Mouse (Mus musculus): ENCODE data around the gene Plpp1. TPM values are rescaled to one million over a fixed set of nuclear protein-coding genes. Genes with fewer than 3 reads are reported as not detected.

Plpp1 gene
- 61.5 and 66.1 TPM in 2 replicates for polyA plus RNA-seq (2014; fragmentation: Nextera tagmentation; extraction: Ambion mirVana)

DNA sequence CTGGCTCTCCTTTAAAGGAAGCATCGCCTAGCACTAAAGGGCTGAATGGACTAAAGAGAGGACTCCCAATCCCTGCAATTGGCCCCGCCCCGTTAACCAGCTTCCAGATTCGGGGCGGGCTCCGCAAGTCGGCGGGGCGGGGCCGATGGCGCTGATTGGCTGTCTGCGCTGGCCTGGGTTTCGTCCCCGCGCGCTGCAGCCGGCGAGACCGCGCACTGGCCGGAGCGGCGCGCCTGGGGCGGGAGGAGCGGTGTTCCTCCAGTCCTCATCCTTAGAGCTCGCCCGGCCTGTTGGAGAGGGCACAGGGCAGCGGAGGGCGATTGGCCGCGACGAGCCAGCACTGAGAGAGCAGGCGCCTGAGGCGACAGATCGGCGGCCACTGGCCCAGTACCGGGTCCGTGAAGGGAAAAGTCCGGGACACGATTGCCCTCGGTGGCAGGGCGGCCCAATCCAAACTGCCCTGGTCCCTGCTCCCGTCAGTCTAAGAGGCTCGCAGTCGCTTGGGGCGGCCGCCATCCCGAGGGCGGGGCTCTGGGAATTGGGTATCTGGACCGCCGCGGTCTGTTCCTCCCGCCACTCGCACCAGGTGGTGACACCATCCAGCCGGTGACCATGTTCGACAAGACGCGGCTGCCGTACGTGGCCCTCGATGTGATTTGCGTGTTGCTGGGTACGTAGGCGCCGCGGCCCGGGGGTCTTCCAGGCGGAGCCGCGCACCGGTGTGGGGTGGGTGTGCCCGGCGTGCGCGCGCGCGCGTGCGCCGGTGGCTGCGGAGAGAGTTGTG is at the start of gene Plpp1:
TSS of gene Plpp1 (plus strand) at position 196 of the 784 bp plus-strand sequence.
- Histone ChIP-seq H3K9ac (replicated peaks; ENCODE audit: low read depth, low read length) (peak within 1 kb of the TSS; percentile 95), H3K27ac (ENCODE audit: low read depth, low read length) (peak within 1 kb of the TSS; percentile 94), H3K36me3 (ENCODE audit: control insufficient read depth, insufficient read depth, low read length) (peaks cover 5% of the 10 kb centered on the region; the same call in 1 of the 2 replicates), H3K4me3 (ENCODE audit: low read depth, low read length) (peak within 1 kb of the TSS; percentile 82), H3K9me3 (ENCODE audit: control insufficient read depth, low read length) (no peaks in the 10 kb centered on the region), H3K4me2 (ENCODE audit: low read depth, low read length) (peak within 1 kb of the TSS; percentile 89), H3K4me1 (ENCODE audit: control insufficient read depth, insufficient read depth, low read length) (peaks cover 11% of the 10 kb centered on the region; the same call in 1 of the 2 replicates), H3K27me3 (ENCODE audit: control insufficient read depth, insufficient read depth, low read length) (no peaks in the 10 kb centered on the region)
- under 1% methylated on average over 65 of the region's 83 CpGs for WGBS
- ATAC-seq (ENCODE audit: low read depth): peak; percentile 97

DNA sequence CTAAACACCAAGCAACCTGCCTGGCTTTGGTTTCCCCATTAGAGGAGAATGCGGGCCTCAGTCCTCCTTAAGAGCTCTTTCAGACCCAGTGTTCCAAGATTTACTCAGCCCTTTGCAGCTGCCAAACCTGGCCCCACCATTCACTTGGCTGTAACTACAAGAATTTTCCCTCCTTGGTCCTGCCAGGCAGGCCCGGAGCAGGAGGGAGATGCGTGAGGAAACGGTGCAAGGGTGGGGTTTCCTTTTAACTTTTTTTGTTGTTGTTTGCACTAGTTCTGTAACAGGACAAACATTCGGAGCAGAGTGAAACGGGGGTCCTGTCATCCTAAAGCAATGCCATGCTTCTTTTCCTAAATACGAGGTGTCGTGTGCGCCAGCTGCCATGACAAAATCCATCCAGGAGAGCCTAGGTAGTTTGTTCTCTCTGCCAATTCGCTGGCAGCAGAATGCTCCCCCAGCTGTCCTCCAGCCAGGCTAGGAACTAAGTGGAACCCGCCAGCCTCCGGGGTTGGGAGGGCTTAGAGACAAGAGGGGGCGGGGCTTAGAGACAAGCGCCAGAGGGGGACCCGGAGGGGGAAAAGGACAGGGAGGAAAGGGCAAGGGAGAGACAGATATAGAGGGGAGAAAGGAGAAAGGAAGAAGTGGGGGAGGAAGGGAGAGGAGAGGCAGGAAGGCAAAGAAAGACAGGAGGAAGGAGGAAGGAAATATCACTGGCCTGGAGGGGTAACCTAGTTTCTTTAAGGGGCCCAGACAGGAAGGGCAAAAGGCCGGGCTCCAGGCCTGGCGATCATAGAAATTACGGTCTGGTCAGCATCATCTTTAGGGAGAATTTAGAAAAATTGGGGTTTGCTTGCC is 48.9 kb upstream of the Plpp1 start:
- Histone ChIP-seq H3K27me3 (ENCODE audit: control insufficient read depth, insufficient read depth, low read length) (no peaks in the 10 kb centered on the region), H3K9ac (replicated peaks; ENCODE audit: low read depth, low read length) (no peak overlapping the region), H3K9me3 (ENCODE audit: control insufficient read depth, low read length) (no peaks in the 10 kb centered on the region), H3K4me2 (ENCODE audit: low read depth, low read length) (no peak overlapping the region), H3K4me3 (ENCODE audit: low read depth, low read length) (no peak overlapping the region), H3K4me1 (ENCODE audit: control insufficient read depth, insufficient read depth, low read length) (no peaks in the 10 kb centered on the region), H3K27ac (ENCODE audit: low read depth, low read length) (no peak overlapping the region), H3K36me3 (ENCODE audit: control insufficient read depth, insufficient read depth, low read length) (no peaks in the 10 kb centered on the region)
- 0 out of 2 replicates have a peak, but pooled peaks have one; percentile 44 for ATAC-seq (ENCODE audit: low read depth)
- WGBS: 38% methylated on average over 18 of the region's 18 CpGs

GRCm38 (mm10) chr13:112752309-112752975 is 48.1 kb upstream of the Plpp1 start:
- ATAC-seq (ENCODE audit: low read depth): no peak
- WGBS: 74% methylated on average over 11 of the region's 11 CpGs

DNA sequence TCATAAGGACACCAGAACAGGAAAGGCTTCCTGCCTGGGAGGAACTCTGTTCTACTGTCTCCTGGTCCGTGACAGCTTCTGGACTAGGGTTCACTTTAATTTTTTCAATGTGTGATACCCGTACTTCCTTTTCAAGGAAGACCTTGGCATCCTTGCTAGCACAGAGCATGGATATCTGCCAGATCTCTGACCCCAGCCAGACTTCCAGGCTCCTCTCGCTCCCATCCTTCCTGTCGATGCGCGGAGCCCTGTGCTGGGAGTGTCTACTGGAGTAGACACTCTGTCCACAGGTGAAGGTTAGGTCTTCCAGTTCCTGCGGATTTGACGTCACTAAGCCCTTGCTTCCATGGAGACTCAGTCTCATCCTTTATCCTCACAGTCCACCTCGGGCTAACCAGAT is 47.1 kb upstream of the Plpp1 start:
- WGBS: 91% methylated on average over 9 of the region's 9 CpGs

More at GRCm38 (mm10) chr13:112752309-112752975, 48.1 kb upstream of the Plpp1 start:
- H3K4me2 ChIP-seq (ENCODE audit: low read depth, low read length): no peak overlapping the region
- no peaks in the 10 kb centered on the region for H3K27me3 ChIP-seq (ENCODE audit: control insufficient read depth, insufficient read depth, low read length)
- H3K9me3 ChIP-seq (ENCODE audit: control insufficient read depth, low read length): no peaks in the 10 kb centered on the region
- H3K4me1 ChIP-seq (ENCODE audit: control insufficient read depth, insufficient read depth, low read length): no peaks in the 10 kb centered on the region
- H3K27ac ChIP-seq (ENCODE audit: low read depth, low read length): no peak overlapping the region
- H3K4me3 ChIP-seq (ENCODE audit: low read depth, low read length): no peak overlapping the region
- H3K36me3 ChIP-seq (ENCODE audit: control insufficient read depth, insufficient read depth, low read length): no peaks in the 10 kb centered on the region
- H3K9ac ChIP-seq (replicated peaks; ENCODE audit: low read depth, low read length): no peak overlapping the region

GRCm38 (mm10) chr13:112754871-112755270 is 45.7 kb upstream of the Plpp1 start:
- no peak overlapping the region for H3K9ac ChIP-seq (replicated peaks; ENCODE audit: low read depth, low read length)
- 66% methylated on average over 4 of the region's 4 CpGs for WGBS
- no peak for ATAC-seq (ENCODE audit: low read depth)
- no peaks in the 10 kb centered on the region for H3K9me3 ChIP-seq (ENCODE audit: control insufficient read depth, low read length)
- no peaks in the 10 kb centered on the region for H3K27me3 ChIP-seq (ENCODE audit: control insufficient read depth, insufficient read depth, low read length)
- no peaks in the 10 kb centered on the region for H3K4me1 ChIP-seq (ENCODE audit: control insufficient read depth, insufficient read depth, low read length)
- no peak overlapping the region for H3K4me2 ChIP-seq (ENCODE audit: low read depth, low read length)
- no peak overlapping the region for H3K4me3 ChIP-seq (ENCODE audit: low read depth, low read length)
- H3K36me3 ChIP-seq (ENCODE audit: control insufficient read depth, insufficient read depth, low read length): no peaks in the 10 kb centered on the region
- H3K27ac ChIP-seq (ENCODE audit: low read depth, low read length): no peak overlapping the region

More for the DNA sequence above, 47.1 kb upstream of the Plpp1 start:
- no peaks in the 10 kb centered on the region for H3K9me3 ChIP-seq (ENCODE audit: control insufficient read depth, low read length)
- no peaks in the 10 kb centered on the region for H3K27me3 ChIP-seq (ENCODE audit: control insufficient read depth, insufficient read depth, low read length)
- H3K27ac ChIP-seq (ENCODE audit: low read depth, low read length): no peak overlapping the region
- no peak overlapping the region for H3K4me3 ChIP-seq (ENCODE audit: low read depth, low read length)
- no peak overlapping the region for H3K4me2 ChIP-seq (ENCODE audit: low read depth, low read length)
- H3K9ac ChIP-seq (replicated peaks; ENCODE audit: low read depth, low read length): no peak overlapping the region
- no peak for ATAC-seq (ENCODE audit: low read depth)
- H3K4me1 ChIP-seq (ENCODE audit: control insufficient read depth, insufficient read depth, low read length): no peaks in the 10 kb centered on the region
- no peaks in the 10 kb centered on the region for H3K36me3 ChIP-seq (ENCODE audit: control insufficient read depth, insufficient read depth, low read length)

GRCm38 (mm10) chr13:112755507-112756010 is 45.0 kb upstream of the Plpp1 start:
- Histone ChIP-seq H3K4me3 (ENCODE audit: low read depth, low read length) (no peak overlapping the region), H3K9me3 (ENCODE audit: control insufficient read depth, low read length) (no peaks in the 10 kb centered on the region), H3K9ac (replicated peaks; ENCODE audit: low read depth, low read length) (no peak overlapping the region), H3K4me1 (ENCODE audit: control insufficient read depth, insufficient read depth, low read length) (no peaks in the 10 kb centered on the region), H3K27me3 (ENCODE audit: control insufficient read depth, insufficient read depth, low read length) (no peaks in the 10 kb centered on the region), H3K27ac (ENCODE audit: low read depth, low read length) (no peak overlapping the region), H3K4me2 (ENCODE audit: low read depth, low read length) (no peak overlapping the region), H3K36me3 (ENCODE audit: control insufficient read depth, insufficient read depth, low read length) (no peaks in the 10 kb centered on the region)
- no peak for ATAC-seq (ENCODE audit: low read depth)
- WGBS: 60% methylated on average over 11 of the region's 11 CpGs

GRCm38 (mm10) chr13:112757395-112757794 is 43.2 kb upstream of the Plpp1 start:
- no peak overlapping the region for H3K4me3 ChIP-seq (ENCODE audit: low read depth, low read length)
- H3K9ac ChIP-seq (replicated peaks; ENCODE audit: low read depth, low read length): no peak overlapping the region
- H3K4me1 ChIP-seq (ENCODE audit: control insufficient read depth, insufficient read depth, low read length): no peaks in the 10 kb centered on the region
- no peaks in the 10 kb centered on the region for H3K9me3 ChIP-seq (ENCODE audit: control insufficient read depth, low read length)
- H3K36me3 ChIP-seq (ENCODE audit: control insufficient read depth, insufficient read depth, low read length): no peaks in the 10 kb centered on the region
- no peaks in the 10 kb centered on the region for H3K27me3 ChIP-seq (ENCODE audit: control insufficient read depth, insufficient read depth, low read length)
- H3K4me2 ChIP-seq (ENCODE audit: low read depth, low read length): no peak overlapping the region
- no peak overlapping the region for H3K27ac ChIP-seq (ENCODE audit: low read depth, low read length)
- no peak for ATAC-seq (ENCODE audit: low read depth)
- whole genome bisulfite sequencing: 87% methylated on average over 9 of the region's 9 CpGs

GRCm38 (mm10) chr13:112758546-112759090 is 42.0 kb upstream of the Plpp1 start:
- no peaks in the 10 kb centered on the region for H3K27me3 ChIP-seq (ENCODE audit: control insufficient read depth, insufficient read depth, low read length)
- no peaks in the 10 kb centered on the region for H3K36me3 ChIP-seq (ENCODE audit: control insufficient read depth, insufficient read depth, low read length)
- 91% methylated on average over 6 of the region's 6 CpGs for WGBS
- no peak overlapping the region for H3K27ac ChIP-seq (ENCODE audit: low read depth, low read length)
- H3K9ac ChIP-seq (replicated peaks; ENCODE audit: low read depth, low read length): no peak overlapping the region
- H3K4me1 ChIP-seq (ENCODE audit: control insufficient read depth, insufficient read depth, low read length): no peaks in the 10 kb centered on the region
- no peaks in the 10 kb centered on the region for H3K9me3 ChIP-seq (ENCODE audit: control insufficient read depth, low read length)
- no peak overlapping the region for H3K4me3 ChIP-seq (ENCODE audit: low read depth, low read length)
- no peak overlapping the region for H3K4me2 ChIP-seq (ENCODE audit: low read depth, low read length)
- ATAC-seq (ENCODE audit: low read depth): no peak
